Mouse (Mus musculus): ENCODE results near the gene Cyp20a1.

Cyp20a1 gene

GRCm38 (mm10) chr1:60342808-60343629, at the start of gene Cyp20a1:
Gene Cyp20a1 (plus strand): TSS chr1:60343323.
- DNase-seq, result peak; percentile 92

GRCm38 (mm10) chr1:60293921-60294320, 49.2 kb upstream of the Cyp20a1 start:
- DNase-seq, result no peak

- DNase-seq, result no peak
Measured at GRCm38 (mm10) chr1:60343630-60344455, 720 bp downstream of the Cyp20a1 start.

GRCm38 (mm10) chr1:60344670-60345069, 1.5 kb downstream of the Cyp20a1 start:
- DNase-seq, result no peak

DNA sequence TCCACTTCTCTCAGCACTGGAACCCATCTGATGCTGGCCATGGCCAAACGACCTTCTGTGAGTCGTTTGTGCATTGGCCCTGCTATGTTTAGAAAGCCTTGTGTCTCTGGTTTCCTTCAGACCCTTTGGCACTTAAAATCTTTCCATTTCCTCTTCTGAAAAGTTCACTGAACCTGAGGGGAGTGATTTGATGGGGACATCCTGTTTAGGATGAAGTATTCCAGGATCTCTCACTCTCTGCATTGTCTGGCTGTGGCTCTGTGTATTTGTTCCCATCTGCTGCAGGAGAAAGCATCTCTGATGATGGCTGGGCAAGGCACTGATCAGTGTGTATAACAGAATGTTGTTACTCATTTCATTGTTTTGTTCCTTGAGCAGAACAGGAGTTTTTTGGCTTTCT, 2.6 kb downstream of the Cyp20a1 start:
- DNase-seq, result no peak

- DNase-seq, result no peak
Measured at GRCm38 (mm10) chr1:60352786-60353185, 9.7 kb downstream of the Cyp20a1 start.

DNA sequence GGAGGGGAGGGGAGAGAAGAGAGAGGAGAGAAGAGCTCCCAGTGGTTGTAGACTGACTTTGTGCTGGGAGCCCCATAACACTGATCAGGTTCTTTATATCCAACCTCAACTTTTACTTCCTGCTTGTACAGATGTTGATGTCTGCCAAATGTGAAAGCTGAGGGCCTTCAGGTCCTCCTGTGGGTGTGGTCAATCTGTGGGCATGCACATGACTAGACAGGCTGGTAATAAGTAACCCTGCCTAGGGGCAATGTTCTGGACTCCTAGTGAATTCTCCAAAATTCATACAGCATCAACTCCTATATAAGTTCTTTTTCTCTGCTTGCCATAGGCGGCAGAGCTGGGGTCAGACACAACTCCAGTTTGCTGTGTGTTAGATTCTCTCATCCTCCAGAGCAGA, 18.5 kb downstream of the Cyp20a1 start:
- no peak for DNase-seq

DNA sequence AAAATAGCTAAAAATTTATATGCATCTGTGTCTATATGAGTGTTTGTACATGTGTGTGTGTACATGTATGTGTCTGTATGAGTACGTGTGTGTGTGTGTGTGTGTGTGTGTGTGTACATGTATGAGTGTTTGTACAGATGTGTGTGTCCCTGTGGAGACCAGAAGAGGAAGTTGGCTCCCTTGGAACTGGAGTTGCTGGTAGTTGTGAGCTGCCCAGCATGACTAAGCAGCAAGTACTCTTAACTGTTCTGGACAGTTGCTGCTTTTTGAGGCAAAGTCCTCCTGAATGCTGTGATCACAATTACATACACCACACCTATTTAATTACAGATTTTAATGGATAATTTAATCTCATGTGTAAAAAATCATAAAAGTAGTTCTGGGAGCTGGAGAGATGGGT, 33.4 kb downstream of the Cyp20a1 start:
- no peak for DNase-seq

DNA sequence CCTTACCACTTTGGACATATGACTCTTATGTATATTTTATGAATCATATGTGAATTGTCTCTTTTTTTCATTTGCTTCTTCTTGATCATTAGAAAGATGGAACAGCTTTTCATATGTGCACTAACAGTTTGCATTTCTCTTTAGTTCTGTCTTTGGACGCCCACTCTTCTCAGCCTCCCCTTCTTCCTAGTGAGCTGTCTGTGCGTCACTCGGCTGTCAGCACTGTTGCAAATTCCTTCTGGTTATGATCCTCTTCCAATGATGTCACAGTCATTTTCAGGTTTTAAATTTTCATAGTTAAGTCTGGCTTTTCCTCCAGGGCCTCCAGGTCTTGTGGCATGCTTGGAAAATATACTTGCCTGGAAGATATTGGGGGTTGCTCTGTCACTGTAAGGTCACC, 38.8 kb downstream of the Cyp20a1 start:
- DNase-seq, result no peak

DNA sequence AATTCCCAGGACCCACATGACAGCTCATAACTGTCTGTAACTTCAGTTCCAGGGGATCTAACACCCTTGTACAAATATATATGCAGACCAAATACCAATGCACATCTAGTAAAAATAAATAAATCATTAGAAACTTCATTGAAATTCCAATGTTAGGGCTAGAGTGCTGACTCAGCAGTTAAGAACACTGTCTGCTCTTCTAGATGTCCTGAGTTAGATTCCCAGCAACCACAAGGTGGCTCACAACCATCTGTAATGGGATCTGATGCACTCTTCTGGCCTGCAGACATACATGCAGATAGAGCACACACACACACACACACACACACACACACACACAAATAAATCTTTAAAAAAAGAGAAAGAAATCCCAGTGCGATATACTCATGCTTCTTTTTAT, 61.7 kb downstream of the Cyp20a1 start:
- DNase-seq, result peak; percentile 38

- DNase-seq, result no peak
Measured at GRCm38 (mm10) chr1:60408501-60409167, 65.5 kb downstream of the Cyp20a1 start.

- peak; percentile 87 for DNase-seq
Measured at GRCm38 (mm10) chr1:60409168-60409828, 66.2 kb downstream of the Cyp20a1 start, which contains the start of gene Abi2. Gene Abi2 (plus strand): TSS chr1:60409619.

GRCm38 (mm10) chr1:60409928-60410817, 67.0 kb downstream of the Cyp20a1 start:
- DNase-seq, result peak; percentile 65

DNA sequence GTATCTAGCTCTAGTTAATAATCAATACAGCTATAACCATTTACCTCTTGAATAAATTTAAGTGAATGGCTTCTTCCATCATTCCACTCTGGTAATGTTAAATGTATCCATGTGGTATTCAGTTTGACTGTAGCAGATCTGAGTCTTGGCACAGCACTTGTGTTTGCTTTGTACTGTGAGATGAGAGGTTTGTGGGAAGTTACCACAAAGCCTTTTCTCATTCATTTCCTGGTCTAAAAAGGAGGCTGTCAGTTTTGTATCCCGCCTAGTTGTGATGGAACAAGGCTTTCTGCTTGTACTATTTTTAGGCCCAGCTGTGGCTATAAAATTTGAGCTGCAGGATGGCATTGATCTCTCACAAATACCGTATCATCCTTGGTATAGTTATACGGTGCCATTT, 73.6 kb downstream of the Cyp20a1 start:
- peak; percentile 40 for DNase-seq

DNA sequence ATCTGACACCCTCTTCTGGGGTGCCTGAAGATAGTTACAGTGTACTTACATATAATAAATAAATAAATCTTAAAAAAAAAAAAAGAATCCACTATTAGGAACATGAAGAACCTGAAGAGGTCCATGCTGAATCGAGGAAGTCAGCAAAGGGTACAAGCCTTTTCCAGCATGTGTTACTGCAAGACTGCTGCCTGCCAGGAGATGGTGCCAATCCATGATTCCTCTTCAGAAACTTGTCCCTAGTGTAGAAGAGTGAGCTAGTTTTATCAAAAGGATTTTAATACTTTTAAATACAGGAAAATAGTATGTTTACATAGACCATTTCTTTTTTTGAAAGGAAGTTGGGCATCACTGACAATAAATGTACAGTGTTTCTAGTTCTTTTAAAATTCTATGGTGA, 80.8 kb downstream of the Cyp20a1 start:
- no peak for DNase-seq

DNA sequence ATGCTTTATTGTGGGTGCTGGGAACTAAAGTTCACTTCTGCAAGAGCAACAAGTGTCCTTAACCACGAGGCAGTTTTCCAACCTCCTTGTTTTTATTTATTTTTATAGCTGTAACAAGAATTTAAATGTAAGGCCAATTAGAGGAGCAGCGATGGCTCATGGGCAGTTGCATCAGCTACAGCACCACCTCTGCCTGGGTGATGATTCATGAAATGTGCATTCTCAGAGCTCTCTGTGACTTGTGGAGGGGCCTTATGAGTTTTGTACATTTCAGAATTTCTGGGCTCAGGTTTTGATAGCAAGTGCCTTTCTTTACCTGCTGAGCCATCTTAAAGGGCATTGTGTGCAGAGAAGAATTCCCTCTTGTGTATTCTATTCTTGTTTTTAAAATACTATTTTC, 85.2 kb downstream of the Cyp20a1 start:
- DNase-seq, result no peak

GRCm38 (mm10) chr1:60428932-60429331, 85.8 kb downstream of the Cyp20a1 start:
- DNase-seq, result peak; percentile 61

DNA sequence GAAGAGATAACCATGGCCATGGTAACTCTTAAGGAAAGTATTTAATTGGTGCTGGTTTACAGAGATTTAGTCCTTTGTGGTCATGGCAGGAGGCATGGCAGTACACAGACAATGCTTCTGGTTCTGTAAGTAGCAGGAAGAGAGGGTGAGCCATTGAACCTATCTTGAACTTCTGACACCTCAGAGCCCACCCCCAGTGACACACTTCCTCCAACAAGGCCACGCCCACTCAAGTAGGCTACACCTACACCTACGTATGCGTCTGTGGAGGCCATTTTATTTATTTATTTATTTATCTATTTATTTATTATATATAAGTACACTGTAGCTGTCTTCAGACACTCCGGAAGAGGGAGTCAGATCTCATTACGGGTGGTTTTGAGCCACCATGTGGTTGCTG, 88.4 kb downstream of the Cyp20a1 start:
- DNase-seq, result no peak

DNA sequence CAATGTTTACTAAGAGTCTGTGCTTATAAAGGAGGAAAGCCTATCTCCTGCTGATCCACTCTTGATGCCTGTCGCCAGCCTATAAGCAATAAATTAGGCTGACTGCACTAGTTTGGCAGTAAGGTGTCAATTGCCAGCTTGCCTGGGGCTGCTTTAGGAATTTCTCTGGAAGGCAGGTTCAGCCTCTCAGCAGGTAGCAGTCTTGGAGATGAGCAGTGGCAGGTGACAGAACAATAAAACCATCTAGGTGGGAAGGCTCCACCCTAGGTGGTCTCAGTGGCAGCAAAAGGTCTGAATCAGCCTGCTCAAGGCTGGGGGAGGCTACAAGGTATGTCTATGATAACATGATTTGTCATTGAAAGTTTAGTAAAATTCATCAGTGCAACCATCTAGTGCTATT, 89.4 kb downstream of the Cyp20a1 start:
- DNase-seq, result no peak
